Mouse (Mus musculus) embryo, embryonic 11 days (tissue): Measurements from ENCODE around the gene Sf1.

Experiments used
- DNase-seq: peaks from one replicate; pipeline ENCODE4 v3.0.0-alpha.2; 2015

Gene Sf1

DNA sequence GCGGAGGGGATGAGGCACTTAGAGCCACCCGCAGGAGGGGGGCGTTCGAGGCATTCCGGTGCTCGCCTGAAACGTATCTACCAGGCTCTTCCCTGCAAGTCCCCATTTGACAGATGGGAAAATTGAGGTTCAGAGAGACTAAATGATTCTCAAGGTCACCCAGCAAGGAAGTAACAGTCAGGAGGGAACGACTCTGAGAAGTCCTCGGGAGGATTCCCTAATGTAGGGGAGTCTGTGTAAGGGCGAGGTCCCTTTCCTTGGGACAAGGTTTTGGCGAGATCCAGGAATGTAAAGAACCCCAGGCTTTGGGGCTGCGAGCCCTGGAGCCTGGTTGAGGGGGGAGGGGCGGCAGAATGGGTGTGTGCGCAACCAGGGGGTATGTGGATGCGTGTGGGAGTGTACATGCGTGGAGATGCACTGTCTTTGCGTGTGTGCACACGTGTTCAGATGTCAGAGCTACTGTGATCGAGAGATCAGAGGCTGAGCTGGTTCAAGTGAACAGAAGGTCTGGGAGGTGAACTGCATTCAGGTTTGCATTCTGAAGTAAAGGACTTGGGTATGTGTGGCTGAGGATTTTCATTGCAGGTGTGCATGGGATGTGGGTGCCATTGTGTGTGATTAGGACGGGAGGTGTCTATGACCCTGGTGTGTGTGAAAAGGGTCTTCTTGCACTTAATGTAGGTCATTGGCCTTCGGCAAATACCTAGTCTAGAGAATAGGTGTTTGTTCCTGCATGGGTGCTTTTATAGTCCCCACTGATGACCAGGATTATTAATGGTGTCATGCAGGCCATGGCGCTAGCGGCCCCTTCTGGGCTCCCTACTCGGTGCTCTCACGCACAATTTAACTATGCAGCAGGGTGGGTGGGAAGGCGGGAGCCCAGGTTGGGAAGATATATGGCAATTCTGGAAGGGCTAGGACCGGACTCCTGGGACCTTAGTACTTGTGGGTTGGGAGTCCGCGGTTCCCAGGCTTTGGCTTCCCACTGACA, 36.9 kb downstream of the Sf1 start:
- DNase-seq, result no peak

- DNase-seq, result peak; percentile 78
These were observed 37.8 kb downstream of the Sf1 start for GRCm38 (mm10) chr19:6401131-6401815.

DNA sequence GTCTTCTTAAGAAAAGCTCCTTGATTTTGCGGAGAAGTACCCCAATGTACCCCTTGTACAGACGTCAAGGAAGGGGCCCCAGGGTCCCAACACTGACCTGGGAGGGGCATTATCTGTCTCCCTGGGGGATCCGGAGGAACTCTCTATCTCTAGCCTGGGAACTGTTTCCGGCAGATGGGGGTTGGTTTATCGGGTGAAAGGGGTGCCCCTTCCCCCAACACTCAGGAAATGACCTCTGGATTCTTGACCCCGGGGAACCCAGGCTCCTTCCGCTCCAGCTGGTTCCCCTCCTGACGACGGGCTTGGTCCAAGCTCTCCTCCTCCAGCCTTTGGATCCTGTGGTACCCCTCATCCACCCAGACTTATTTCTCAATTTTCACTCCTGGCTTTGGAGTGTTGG, 38.5 kb downstream of the Sf1 start:
- DNase-seq, result no peak

- DNase-seq, result no peak
These were observed 40.4 kb downstream of the Sf1 start for GRCm38 (mm10) chr19:6403869-6404268.

DNA sequence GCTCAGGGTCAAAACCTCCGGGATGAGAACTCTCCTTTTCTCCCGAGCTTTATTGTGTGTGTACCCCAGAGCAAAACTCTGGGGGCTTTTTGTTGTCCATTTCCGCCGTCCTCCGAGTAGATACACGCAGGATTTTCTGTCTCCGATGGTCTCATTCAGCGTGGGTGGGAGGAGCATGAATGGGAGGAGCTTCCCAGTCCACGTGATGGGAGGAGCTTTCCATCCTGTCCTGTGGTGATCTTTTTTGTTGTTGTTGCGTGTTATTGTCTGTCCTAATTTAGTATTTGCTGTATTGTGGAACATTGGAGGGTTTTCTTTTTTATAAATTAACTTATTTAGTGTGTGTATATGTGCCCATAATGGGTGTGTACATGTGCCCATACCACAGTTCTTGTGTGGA, 41.9 kb downstream of the Sf1 start:
- no peak for DNase-seq

GRCm38 (mm10) chr19:6407109-6407508, 43.6 kb downstream of the Sf1 start:
- no peak for DNase-seq

- no peak for DNase-seq
These were observed 44.5 kb downstream of the Sf1 start for GRCm38 (mm10) chr19:6407816-6408510.

GRCm38 (mm10) chr19:6408749-6409148, 45.3 kb downstream of the Sf1 start:
- no peak for DNase-seq

GRCm38 (mm10) chr19:6409176-6409575, 45.7 kb downstream of the Sf1 start:
- no peak for DNase-seq

DNA sequence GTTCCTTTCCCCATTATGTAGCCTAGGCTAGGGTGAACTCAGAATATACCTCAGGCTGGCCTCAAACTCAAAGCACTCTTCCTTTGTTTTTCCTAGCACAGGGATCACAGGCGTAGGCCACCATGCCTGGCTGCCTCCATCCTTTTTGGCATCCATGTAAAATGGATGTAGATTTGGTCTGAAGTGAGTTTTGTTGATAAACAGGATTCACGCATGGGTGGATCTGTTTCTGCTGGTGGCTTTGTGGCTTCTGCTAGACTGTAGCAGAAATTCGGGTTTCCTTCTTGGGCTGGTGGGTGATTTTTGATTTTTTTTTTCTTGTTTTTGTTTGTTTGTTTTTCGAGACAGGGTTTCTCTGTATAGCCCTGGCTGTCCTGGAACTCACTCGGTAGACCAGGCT, 46.4 kb downstream of the Sf1 start:
- DNase-seq, result no peak

GRCm38 (mm10) chr19:6412798-6413197, 49.3 kb downstream of the Sf1 start:
- no peak for DNase-seq

- DNase-seq, result no peak
These were observed 52.0 kb downstream of the Sf1 start for GRCm38 (mm10) chr19:6415454-6415853.

- DNase-seq, result peak; percentile 77
These were observed 52.8 kb downstream of the Sf1 start for GRCm38 (mm10) chr19:6416124-6416770.

GRCm38 (mm10) chr19:6416894-6417761, 53.6 kb downstream of the Sf1 start:
- DNase-seq, result no peak

DNA sequence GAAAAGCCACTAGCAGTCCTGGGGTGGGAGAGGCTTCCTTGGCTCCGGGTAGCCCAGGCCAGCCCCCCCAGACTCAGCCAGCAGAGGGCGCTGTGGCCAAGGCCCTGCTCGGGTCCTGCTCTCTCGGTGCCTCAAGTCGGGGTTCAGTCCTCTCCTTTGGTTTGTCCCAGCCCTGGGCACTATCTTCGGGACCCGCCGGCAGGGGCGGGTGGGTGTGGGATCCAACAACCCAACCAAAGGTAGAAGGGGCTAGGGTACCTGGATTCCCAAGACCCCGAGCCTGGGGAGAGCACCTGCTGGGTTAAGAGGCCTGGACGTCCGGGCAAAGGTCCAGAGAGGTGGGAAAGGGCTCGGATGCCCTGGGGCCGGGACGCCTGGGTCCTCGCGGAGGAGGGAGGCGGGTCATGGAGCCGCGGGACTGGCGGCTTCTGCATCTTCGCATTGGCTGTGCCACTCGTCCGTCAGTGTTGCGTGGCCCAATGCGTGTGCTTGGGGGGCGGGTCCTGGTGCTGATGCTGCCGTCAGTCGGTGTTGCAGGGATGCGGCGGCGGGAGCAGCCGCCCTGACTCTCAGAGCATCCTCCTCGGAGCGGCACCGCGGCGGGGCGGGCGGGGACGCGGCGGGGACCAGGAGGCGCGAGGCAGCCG, 54.9 kb downstream of the Sf1 start, which contains the start of gene Nrxn2:
Gene Nrxn2, plus strand, starts transcription at position 499 of the 647 bp plus-strand sequence.
- peak; percentile 94 for DNase-seq

- no peak for DNase-seq
These were observed 55.6 kb downstream of the Sf1 start for GRCm38 (mm10) chr19:6418984-6419692.

- DNase-seq, result no peak
These were observed 56.4 kb downstream of the Sf1 start for GRCm38 (mm10) chr19:6419805-6420310.

GRCm38 (mm10) chr19:6420481-6421210, 57.2 kb downstream of the Sf1 start:
- no peak for DNase-seq

GRCm38 (mm10) chr19:6421211-6421590, 57.7 kb downstream of the Sf1 start:
- DNase-seq, result no peak

- no peak for DNase-seq
These were observed 58.5 kb downstream of the Sf1 start for GRCm38 (mm10) chr19:6422014-6422413.
